Mouse (Mus musculus) heart, adult 2 months (tissue): ENCODE data around the gene 2210011C24Rik.
A peak's percentile ranks its signal among the peaks of the same experiment; 100 is the strongest.

Experiments
- CTCF ChIP-seq: fragments of 200-600 bp; IDR thresholded peaks from 2 replicates; pipeline ENCODE4 v1.8.1; 2022; ENCODE audit warnings: antibody characterized with exemption, mild to moderate bottlenecking, moderate library complexity
- POLR2A ChIP-seq: fragments of 200-500 bp; IDR thresholded peaks from 2 replicates; pipeline ENCODE4 v1.6.1; 2011; ENCODE audit warnings: mild to moderate bottlenecking, low read depth, low read length, control low read depth; ENCODE audit not compliant: insufficient read depth

GRCm38 (mm10) chr8:83976779-83977350 lies 35.1 kb downstream of the 2210011C24Rik start:
- TF ChIP-seq POLR2A (no peak), CTCF (peak; percentile 50)
